Mouse (Mus musculus): Measurements from ENCODE around the gene Scaf1. TPM values are rescaled to one million over a fixed set of nuclear protein-coding genes. Genes with fewer than 3 reads are reported as not detected.
A peak's percentile ranks its signal among the peaks of the same experiment; 100 is the strongest.

Scaf1 gene
- total RNA-seq, 4 experiments from 2014 or later: 164 to 171 (median 170) TPM

GRCm38 (mm10) chr7:45015344-45015956 lies 713 bp downstream of the Scaf1 start:
- DNase-seq (ENCODE audit: low spot score in 2 of 2): no peak

DNA sequence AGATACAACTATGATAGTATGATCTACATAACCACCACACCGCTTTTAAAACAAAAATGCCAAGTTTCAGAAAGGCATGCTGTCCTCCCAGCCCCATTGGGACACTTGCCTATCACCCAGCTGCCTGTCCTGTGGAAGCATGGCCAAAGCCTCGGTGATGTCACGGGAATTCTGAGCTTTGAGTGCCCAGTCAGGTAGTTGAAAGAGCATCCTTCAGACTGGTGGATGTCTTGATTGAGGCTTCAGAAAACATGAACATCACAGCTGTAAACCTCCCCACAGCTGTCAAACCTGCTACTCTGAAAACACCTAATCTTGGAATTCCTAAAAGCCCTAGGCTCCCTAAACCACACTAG lies 2.1 kb downstream of the Scaf1 start:
- DNase-seq (ENCODE audit: low spot score in 2 of 2): no peak

GRCm38 (mm10) chr7:45013366-45014095 lies 2.6 kb downstream of the Scaf1 start:
- no peak for DNase-seq (ENCODE audit: low spot score in 2 of 2)

DNA sequence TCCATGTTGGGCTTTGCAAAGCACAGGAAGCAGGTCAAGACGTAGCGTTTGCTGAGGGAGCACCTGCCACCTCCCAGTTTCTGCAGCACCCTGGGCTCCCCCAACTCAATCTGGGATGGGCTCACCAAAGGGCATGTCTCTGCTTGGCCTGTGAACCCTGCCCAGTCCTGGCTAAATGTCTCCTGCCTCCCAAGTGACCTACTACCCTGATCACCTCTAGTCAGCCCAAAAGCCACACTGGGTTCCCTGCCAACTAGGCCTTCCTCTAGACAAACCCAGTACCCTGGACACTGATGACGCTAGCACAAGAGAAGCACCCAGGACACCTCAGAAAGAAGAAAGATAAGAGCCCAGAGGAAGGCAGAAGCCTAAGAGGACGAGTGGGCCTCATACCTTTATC lies 3.3 kb downstream of the Scaf1 start:
- DNase-seq (ENCODE audit: low spot score in 2 of 2): no peak

- DNase-seq (ENCODE audit: low spot score in 2 of 2): no peak
These were observed 4.2 kb downstream of the Scaf1 start for GRCm38 (mm10) chr7:45012011-45012410.

- DNase-seq (ENCODE audit: low spot score in 2 of 2): no peak
These were observed 7.8 kb downstream of the Scaf1 start for GRCm38 (mm10) chr7:45008411-45008810.

GRCm38 (mm10) chr7:45007846-45008245 lies 8.3 kb downstream of the Scaf1 start:
- no peak for DNase-seq (ENCODE audit: low spot score in 2 of 2)

GRCm38 (mm10) chr7:45007141-45007540 lies 9.0 kb downstream of the Scaf1 start:
- DNase-seq (ENCODE audit: low spot score in 2 of 2): no peak

DNA sequence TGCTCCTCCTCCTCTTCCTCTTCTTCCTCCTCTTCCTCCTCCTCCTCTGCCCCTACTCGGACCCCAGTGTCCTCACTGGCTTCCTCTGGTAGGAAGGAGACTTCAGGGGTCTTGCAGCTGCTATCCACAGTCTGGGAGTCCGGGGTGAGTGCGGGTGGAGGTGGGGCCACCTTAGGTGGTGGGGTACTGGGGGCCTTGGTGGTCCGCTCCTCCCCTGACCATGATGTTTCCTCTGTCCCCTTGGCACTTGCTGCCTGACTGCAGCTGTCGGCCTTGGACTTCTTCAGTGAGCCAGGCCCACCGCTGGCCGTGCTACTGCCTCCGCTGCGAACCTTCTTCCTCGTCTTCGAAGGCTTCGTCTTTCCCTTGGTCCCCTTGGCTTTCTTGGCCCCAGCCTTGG lies 9.7 kb downstream of the Scaf1 start:
- no peak for DNase-seq (ENCODE audit: low spot score in 2 of 2)

DNA sequence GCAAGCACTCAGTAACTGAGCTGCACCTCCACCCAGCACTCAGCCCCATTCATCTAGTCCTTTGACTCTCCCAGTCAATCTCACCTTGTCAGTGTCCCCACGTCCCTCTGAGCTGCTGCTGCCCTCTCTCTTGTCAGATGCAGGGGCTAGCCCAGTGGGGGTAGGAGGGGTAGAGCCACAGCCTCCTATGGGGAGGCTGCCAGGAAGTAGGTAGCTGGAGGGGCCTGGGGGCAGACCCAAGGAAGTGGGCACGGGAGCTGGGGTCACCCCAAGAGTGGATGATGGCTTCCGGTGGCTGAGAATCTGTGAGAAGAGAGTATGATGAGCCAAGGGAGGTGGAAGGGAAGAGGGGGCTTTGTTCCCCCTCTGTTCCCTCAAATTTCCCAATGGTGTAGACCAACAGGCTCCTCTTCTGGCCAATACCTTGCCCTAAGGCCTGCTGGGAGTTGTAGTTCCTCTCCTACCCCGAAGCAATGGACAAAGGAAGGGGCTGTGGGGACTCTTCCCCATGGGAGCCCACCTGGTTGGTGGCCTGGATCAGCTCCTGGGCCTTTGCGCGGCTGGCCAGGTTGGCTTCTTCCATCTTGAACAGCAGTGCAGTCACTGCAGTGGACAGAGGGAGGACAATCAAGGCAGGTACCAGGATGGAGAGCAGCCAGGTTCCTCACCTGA lies 10.7 kb downstream of the Scaf1 start:
- DNase-seq (ENCODE audit: low spot score in 2 of 2): no peak

GRCm38 (mm10) chr7:45004546-45004945 lies 11.6 kb downstream of the Scaf1 start:
- DNase-seq (ENCODE audit: low spot score in 2 of 2): no peak

- no peak for DNase-seq (ENCODE audit: low spot score in 2 of 2)
These were observed 13.7 kb downstream of the Scaf1 start for GRCm38 (mm10) chr7:45002440-45002839.

GRCm38 (mm10) chr7:45000539-45001114 lies 15.5 kb downstream of the Scaf1 start:
- no peak for DNase-seq (ENCODE audit: low spot score in 2 of 2)

DNA sequence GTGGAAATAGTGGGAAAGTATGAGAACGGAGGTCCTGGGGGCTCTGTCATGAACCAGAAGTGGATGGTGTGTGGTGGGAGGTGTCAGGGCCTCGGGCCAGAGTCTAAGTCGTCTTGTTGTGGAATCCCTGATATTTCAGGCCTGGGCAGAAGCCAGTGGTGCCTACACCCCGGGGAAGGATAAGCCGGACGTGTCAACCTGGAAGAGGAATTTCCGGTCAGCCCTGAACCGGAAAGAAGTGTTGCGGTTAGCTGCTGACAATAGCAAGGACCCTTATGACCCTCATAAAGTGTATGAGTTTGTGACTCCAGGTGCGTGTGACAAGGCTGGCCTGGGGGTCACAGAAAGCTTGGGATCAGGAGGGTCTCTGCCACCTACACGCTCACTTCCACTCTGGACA lies 16.4 kb downstream of the Scaf1 start:
- DNase-seq (ENCODE audit: low spot score in 2 of 2): no peak

DNA sequence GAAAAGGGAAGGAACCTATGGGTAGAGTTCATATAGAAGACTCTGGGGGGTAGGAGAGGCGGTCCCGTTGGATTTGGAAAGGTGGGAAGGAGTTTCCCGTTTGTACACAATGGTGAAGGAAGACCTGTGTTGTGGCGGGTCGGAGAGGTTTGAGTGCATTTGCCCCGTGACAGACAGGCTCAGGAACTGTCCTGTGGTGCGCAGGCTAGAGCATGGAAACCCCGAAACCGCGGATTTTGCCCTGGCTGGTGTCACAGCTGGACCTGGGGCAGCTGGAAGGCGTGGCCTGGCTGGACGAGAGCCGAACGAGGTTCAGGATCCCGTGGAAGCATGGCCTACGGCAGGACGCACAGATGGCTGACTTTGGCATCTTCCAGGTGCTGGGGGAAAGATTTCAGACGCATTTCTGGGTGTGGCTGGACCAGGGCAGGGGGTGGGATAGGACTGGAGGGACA lies 17.6 kb downstream of the Scaf1 start, which contains the start of gene Bcl2l12:
TSS of gene Bcl2l12 (minus strand) at position 212 of the 455 bp plus-strand sequence.
- DNase-seq (ENCODE audit: low spot score in 2 of 2): no peak

DNA sequence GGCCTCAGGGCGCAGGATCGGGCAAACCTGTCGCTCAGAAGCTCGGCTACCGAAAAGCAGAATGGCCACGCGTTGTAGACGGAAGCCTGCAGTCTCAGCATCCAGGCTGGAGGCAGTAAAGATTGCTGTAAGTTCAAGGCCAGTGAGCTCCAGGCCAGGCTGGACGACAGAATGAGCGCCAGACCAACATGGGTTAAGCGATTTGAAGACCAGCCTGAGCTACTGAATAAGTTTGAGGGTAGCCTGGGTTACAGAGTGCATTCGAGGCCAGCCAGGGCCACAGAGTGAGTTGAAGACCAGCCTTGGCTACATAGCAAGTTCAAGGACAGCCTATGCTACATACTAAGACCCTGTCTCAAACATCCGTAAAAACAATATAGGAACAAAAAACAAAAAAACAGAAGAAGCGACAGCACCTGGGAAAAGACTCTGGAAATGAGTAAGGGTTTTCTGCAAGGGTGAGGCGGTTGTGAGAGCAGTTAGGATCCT lies 18.2 kb downstream of the Scaf1 start:
- DNase-seq (ENCODE audit: low spot score in 2 of 2): no peak

DNA sequence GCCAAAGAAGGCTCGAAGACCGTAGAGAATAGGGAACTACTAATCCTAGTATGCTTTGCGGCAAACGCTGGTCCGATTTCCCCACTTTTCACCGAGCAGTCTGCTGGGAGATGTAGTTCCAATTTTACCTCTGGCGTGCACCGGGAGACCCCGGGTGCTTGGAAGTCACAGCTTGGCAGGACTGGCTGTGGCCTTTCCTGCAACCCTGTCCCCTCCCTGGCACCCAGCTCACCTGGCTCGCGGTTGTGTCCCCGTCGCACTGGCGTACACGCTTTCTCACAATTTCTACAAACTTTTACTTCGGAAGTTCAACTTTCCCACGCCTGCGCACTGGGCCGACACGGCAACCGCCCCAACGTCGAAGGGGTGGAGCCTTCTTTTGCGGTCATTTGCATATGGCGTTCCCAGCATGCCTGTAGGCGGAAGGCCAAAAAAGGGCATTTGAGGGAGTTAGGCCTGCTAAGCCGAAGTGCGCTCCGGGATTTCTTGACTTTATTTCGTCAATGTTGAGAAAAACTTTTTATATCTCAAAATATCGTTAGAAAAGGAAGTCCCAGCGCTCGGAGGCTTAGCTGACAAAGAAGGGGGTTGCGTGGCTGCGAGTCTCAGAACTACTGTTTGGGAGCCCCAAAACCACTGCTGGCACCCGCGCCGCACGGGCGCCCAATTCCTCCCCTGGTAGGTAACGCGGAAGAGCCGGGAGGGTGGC lies 18.8 kb downstream of the Scaf1 start, which contains the start of gene Irf3:
TSS of gene Irf3 (plus strand) at position 418 of the 709 bp plus-strand sequence.
- peak; percentile 92 to 96 for DNase-seq (ENCODE audit: low spot score in 2 of 2)

DNA sequence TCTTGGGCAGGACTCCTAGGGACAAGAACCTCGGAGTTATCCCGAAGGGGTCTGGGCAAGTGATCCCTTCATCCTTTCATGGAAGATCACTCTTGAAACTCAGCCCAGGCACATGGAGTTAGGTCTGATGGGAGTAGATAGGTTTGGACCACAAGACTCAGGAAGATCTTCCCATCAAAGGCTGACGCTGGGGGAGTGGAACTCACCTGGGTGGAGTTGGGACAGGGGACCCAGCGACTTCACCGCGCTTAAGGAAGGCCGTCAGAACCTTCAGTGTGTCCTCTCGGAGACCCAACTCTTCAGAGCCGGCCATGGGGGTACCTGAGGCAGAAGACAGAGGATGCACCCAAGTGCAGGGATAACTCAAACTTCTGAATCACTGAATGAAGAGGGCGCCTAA lies 19.5 kb downstream of the Scaf1 start:
- DNase-seq (ENCODE audit: low spot score in 2 of 2): no peak

DNA sequence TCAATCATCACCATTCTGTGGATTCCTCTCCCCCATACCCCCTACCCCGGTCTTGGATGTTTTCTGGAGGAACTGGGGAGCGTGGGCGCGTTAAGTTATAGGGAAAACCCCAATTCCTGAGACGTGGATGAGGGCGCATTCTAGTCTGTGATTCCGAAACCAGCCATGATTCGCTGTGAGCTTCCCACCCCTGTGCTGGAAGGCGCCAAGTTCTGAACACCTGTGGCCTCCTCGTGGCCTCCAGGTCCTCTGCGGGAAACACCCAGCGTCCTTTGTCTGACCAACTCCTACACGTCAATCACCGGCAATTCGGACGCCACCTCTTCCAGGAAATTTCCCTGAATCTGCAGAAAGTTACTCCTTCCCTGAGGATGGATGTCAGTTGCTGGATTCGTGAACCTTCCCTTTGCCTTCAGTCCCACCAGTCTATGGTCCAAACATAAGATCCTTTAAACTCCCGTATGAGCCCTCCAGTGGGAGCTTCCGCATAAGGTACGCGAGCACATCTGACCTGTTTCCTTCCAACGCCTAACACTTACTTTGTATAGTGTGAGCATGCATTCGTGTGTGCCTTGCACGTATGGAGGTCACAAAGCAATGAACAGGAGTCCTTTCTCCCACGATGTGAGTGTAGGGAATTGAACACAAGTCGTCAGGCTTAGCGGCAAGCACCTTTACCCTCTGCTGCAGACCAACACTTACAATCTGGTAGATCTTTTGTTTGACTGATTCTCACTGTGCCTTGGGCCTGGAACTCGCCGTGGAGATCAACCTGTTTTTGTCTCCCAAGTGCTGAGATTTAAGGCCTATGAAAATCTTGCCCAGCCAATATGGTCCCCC lies 29.1 kb downstream of the Scaf1 start:
- no peak for DNase-seq (ENCODE audit: low spot score in 2 of 2)

DNA sequence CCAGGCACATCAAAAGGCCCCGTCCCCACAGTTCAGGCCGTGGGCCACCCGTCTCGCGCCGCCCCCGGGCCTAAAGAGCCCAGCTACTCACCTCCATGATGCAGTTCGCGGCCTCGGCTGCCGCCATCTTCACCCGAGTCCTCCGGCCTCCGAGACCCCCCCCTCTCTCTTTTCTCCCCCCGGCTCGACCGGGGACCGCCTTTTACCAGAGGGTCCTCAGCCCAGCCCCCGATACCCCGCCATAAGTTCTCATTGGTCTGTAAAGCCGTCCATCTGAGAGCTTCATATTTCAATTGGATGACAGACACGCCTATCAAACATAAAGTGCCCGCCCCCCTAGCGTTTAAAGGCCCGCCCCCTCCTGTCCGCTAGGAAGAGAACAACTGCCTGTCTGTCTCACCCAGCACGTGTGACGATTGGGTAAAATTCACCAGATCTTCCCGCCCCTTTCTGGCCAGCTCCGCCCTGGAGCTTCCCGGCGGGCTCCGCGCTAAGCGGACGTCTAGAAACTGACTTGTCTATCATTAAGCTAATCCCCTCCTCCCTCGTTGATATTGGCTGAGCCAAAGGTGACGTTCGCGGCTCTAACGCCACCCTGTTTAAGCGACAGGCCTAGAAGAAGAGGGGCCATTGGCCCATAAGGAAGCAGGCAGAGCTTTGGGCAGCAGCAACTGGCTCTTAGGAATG lies 29.8 kb downstream of the Scaf1 start, which contains the start of gene Prmt1:
TSS of gene Prmt1 (minus strand) at position 377 of the 687 bp plus-strand sequence.
- peak; percentile 94 to 100 for DNase-seq (ENCODE audit: low spot score in 2 of 2)

Measured in left cerebral cortex, adult 8-10 months (tissue).